Mouse (Mus musculus) lung, embryonic 15.5 days (tissue): ENCODE measurements around the gene Bach2. TPM values are rescaled to one million over a fixed set of nuclear protein-coding genes. Genes with fewer than 3 reads are reported as not detected.

Experiments used
- ATAC-seq: fragments of 200-750 bp; cut with Nextera tagmentation; 2 replicates; pipeline ENCODE4 v1.8.0; 2017; ENCODE audit warnings: moderate number of reproducible peaks, borderline replicate concordance; ENCODE audit not compliant: low FRiP score, low TSS enrichment; ENCODE audit errors: extremely low read depth
- H3K27ac ChIP-seq: fragments of 300-500 bp; sonication (generic); 2 replicates; pipeline ENCODE4 v1.5.1; 2015; ENCODE audit warnings: moderate library complexity, mild to moderate bottlenecking, inconsistent platforms
- H3K27me3 ChIP-seq: fragments of 300-500 bp; sonication (generic); 2 replicates; pipeline ENCODE4 v1.6.1; 2015; ENCODE audit warnings: inconsistent platforms
- H3K36me3 ChIP-seq: fragments of 300-500 bp; sonication (generic); 2 replicates; pipeline ENCODE4 v1.6.1; 2015; ENCODE audit warnings: inconsistent platforms
- H3K4me1 ChIP-seq: fragments of 300-500 bp; sonication (generic); 2 replicates; pipeline ENCODE4 v1.6.1; 2015; ENCODE audit warnings: inconsistent platforms
- H3K4me2 ChIP-seq: fragments of 300-500 bp; sonication (generic); 2 replicates; pipeline ENCODE4 v1.6.1; 2015; ENCODE audit warnings: inconsistent platforms, mild to moderate bottlenecking, moderate library complexity
- H3K4me3 ChIP-seq: fragments of 300-500 bp; sonication (generic); 2 replicates; pipeline ENCODE4 v1.5.1; 2015; ENCODE audit warnings: mild to moderate bottlenecking, inconsistent platforms
- H3K9ac ChIP-seq: fragments of 300-500 bp; sonication (generic); 2 replicates; pipeline ENCODE4 v1.6.1; 2015; ENCODE audit warnings: inconsistent platforms
- H3K9me3 ChIP-seq: fragments of 300-500 bp; sonication (generic); 2 replicates; pipeline ENCODE4 v1.6.1; 2016; ENCODE audit warnings: inconsistent platforms
- WGBS: fragments of 180-500 bp; shearing (Covaris S2); methylation state at CpG from one replicate; pipeline ENCODE4 v1.1.7; 2015; 5-methylcytosine and 5-hydroxymethylcytosine counted together
- polyA plus RNA-seq: library from polyadenylated mRNA; unstranded; fragments of >200 nt; fragmentation: Nextera tagmentation; extraction: Ambion mirVana; gene quantifications from 2 replicates; pipeline ENCODE4 v1.2.1, GENCODE M21; 2015

Gene Bach2
- polyA plus RNA-seq, 1 experiment from 2014 or later, result 10.5 TPM

DNA sequence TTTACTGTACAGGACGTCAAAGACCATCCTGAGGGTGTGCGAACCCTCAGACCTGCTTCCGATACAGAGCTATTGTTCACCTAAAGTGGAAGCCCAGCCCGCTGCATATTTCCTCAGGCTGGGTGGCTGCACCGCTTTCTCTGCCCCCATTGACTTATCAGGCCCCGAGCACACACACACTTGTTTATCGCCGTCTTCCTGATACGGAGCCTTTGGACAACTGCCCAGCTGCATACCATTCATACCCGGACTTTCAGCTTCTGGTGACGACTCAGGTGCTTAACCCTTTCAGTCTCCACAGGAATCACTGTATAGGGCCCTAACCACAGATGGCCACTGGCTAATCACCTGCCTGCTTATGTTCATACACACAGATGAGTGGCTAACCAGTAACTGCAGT lies 99.0 kb downstream of the Bach2 start:
- no peak overlapping the region for H3K4me3 ChIP-seq
- H3K27ac ChIP-seq, result peak overlapping the region; percentile 46
- H3K27me3 ChIP-seq, result no peaks in the 10 kb centered on the region
- ATAC-seq, result peak; percentile 87
- H3K9ac ChIP-seq, result no peak overlapping the region
- 6% methylated on average over 11 of the region's 11 CpGs for WGBS
- peaks cover 40% of the 10 kb centered on the region for H3K4me1 ChIP-seq
- H3K9me3 ChIP-seq, result no peaks in the 10 kb centered on the region
- H3K4me2 ChIP-seq, result no peak overlapping the region; the same call in 1 of the 2 replicates
- H3K36me3 ChIP-seq, result no peaks in the 10 kb centered on the region

DNA sequence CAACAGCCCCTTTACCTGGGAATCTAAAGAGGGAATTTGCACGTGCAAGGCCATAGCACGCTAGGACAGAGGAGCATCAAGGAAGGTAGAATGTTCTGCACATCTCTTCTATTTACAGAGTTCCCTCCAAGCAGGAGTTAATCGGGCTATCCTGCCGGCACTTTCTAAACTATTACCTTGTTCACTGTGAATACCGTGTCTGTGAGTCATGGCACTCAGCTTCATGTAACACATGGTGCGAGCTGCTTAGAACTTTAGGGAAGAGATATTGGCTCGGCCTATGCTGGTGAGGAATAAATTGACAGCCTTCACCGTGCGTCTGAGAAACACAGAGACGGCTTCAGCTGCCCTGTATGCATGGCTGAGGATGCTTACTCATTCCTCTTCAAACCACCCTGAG lies 99.8 kb downstream of the Bach2 start:
- Histone ChIP-seq H3K4me2 (no peak overlapping the region), H3K4me3 (no peak overlapping the region), H3K9ac (no peak overlapping the region), H3K36me3 (no peaks in the 10 kb centered on the region), H3K27me3 (no peaks in the 10 kb centered on the region), H3K27ac (no peak overlapping the region), H3K9me3 (no peaks in the 10 kb centered on the region), H3K4me1 (peaks cover 43% of the 10 kb centered on the region)
- WGBS, result 48% methylated on average over 10 of the region's 10 CpGs
- ATAC-seq, result no peak

DNA sequence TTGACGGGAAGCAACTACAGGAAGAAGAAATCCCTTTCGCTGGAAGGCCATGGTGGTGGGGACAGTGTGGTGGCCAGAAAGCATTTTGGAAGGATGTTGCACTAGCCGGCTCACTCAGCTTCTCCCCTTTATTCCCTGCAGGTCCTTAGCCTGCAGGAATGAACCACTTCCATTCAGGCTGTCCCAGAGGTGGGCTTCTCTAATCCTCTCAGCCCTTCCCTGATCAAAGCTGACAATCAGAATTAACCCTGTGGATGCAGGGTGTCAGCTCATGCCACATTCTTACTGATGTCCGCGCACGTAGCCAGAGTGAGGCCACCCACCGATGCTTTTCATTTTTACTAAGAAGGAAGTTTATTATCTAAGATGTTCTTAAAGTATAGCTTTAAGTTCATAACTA lies 102.2 kb downstream of the Bach2 start:
- Histone ChIP-seq H3K27me3 (no peaks in the 10 kb centered on the region), H3K4me3 (no peak overlapping the region), H3K36me3 (no peaks in the 10 kb centered on the region), H3K27ac (no peak overlapping the region), H3K4me1 (peaks cover 37% of the 10 kb centered on the region), H3K4me2 (no peak overlapping the region), H3K9me3 (no peaks in the 10 kb centered on the region), H3K9ac (no peak overlapping the region)
- ATAC-seq, result no peak
- 79% methylated on average over 7 of the region's 7 CpGs for whole genome bisulfite sequencing

- Histone ChIP-seq H3K4me2 (no peak overlapping the region), H3K4me1 (peaks cover 24% of the 10 kb centered on the region), H3K9me3 (no peaks in the 10 kb centered on the region), H3K27ac (no peak overlapping the region), H3K9ac (no peak overlapping the region), H3K27me3 (no peaks in the 10 kb centered on the region), H3K4me3 (no peak overlapping the region), H3K36me3 (no peaks in the 10 kb centered on the region)
- WGBS, result 70% methylated on average over 7 of the region's 7 CpGs
- ATAC-seq, result no peak
Measured at GRCm38 (mm10) chr4:32342269-32342668, 103.7 kb downstream of the Bach2 start.

GRCm38 (mm10) chr4:32343256-32344165 lies 104.9 kb downstream of the Bach2 start:
- peak overlapping the region; percentile 49 for H3K27ac ChIP-seq
- H3K36me3 ChIP-seq, result no peaks in the 10 kb centered on the region
- H3K4me3 ChIP-seq, result no peak overlapping the region
- no peaks in the 10 kb centered on the region for H3K27me3 ChIP-seq
- no peak overlapping the region; the same call in 1 of the 2 replicates for H3K4me2 ChIP-seq
- no peaks in the 10 kb centered on the region for H3K9me3 ChIP-seq
- H3K4me1 ChIP-seq, result peaks cover 12% of the 10 kb centered on the region
- WGBS, result 44% methylated on average over 14 of the region's 14 CpGs
- no peak overlapping the region for H3K9ac ChIP-seq
- ATAC-seq, result 0 out of 2 replicates have a peak, but pooled peaks have one; percentile 46

GRCm38 (mm10) chr4:32344276-32344675 lies 105.7 kb downstream of the Bach2 start:
- no peaks in the 10 kb centered on the region for H3K36me3 ChIP-seq
- WGBS, result 73% methylated on average over 9 of the region's 9 CpGs
- no peak overlapping the region; the same call in 1 of the 2 replicates for H3K27ac ChIP-seq
- no peak overlapping the region for H3K4me3 ChIP-seq
- H3K9me3 ChIP-seq, result no peaks in the 10 kb centered on the region
- no peaks in the 10 kb centered on the region for H3K27me3 ChIP-seq
- no peak overlapping the region for H3K9ac ChIP-seq
- H3K4me2 ChIP-seq, result no peak overlapping the region
- peaks cover 6% of the 10 kb centered on the region for H3K4me1 ChIP-seq
- no peak for ATAC-seq

- H3K27ac ChIP-seq, result no peak overlapping the region
- no peaks in the 10 kb centered on the region for H3K27me3 ChIP-seq
- no peak overlapping the region for H3K4me3 ChIP-seq
- no peaks in the 10 kb centered on the region for H3K36me3 ChIP-seq
- H3K9me3 ChIP-seq, result no peaks in the 10 kb centered on the region
- no peak for ATAC-seq
- H3K4me1 ChIP-seq, result peaks cover 11% of the 10 kb centered on the region
- 57% methylated on average over 6 of the region's 6 CpGs for WGBS
- H3K4me2 ChIP-seq, result no peak overlapping the region
- H3K9ac ChIP-seq, result no peak overlapping the region
Measured at GRCm38 (mm10) chr4:32347202-32347601, 108.6 kb downstream of the Bach2 start.

DNA sequence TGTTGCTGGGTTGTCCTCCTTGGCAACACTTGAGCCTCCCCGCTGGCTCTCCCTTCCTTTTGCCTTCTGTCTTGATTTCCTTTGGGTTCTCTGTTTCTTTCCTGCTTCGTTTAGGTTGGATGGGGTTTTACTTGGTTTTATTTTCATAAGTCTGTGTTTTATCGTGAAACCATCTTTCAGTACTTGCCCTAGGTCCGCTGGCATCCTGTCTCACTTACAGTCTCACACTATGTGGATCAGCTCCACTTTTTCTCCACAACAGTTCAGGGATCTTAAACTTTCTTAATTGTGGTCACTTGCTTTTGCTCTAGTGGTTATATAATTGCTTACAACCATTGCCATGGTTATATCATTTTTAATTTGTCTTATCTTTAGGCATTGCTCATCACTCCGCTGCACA lies 109.1 kb downstream of the Bach2 start:
- Histone ChIP-seq H3K27ac (no peak overlapping the region), H3K27me3 (no peaks in the 10 kb centered on the region), H3K36me3 (no peaks in the 10 kb centered on the region), H3K4me2 (no peak overlapping the region), H3K4me3 (no peak overlapping the region), H3K9ac (no peak overlapping the region), H3K4me1 (peaks cover 16% of the 10 kb centered on the region), H3K9me3 (no peaks in the 10 kb centered on the region)
- no peak for ATAC-seq
- 78% methylated on average over 5 of the region's 5 CpGs for WGBS

- H3K27ac ChIP-seq, result no peak overlapping the region
- no peaks in the 10 kb centered on the region for H3K36me3 ChIP-seq
- ATAC-seq, result no peak
- no peak overlapping the region for H3K4me3 ChIP-seq
- no peaks in the 10 kb centered on the region for H3K9me3 ChIP-seq
- no peak overlapping the region for H3K9ac ChIP-seq
- no peaks in the 10 kb centered on the region for H3K27me3 ChIP-seq
- 89% methylated on average over 5 of the region's 5 CpGs for WGBS
- peaks cover 17% of the 10 kb centered on the region for H3K4me1 ChIP-seq
- no peak overlapping the region for H3K4me2 ChIP-seq
Measured at GRCm38 (mm10) chr4:32349361-32349760, 110.8 kb downstream of the Bach2 start.

DNA sequence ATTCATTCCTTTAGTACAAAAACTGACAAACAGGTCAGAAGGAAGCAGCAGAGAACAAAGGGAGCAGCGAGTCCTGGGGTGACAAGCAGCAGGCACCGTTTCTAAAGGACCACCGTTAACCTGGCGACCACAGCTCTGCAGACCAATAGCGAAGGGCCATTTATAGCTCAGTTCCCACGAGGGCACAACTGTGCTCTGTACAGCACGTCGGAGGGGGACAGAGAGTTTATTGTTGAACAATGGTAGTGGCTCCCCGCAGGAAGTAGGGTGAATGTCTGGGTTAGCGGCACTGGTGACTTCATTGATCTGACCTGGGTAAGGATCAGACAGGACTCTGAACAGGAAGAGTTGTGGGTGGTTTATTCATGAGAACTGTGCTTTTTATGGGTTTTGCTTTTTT lies 112.6 kb downstream of the Bach2 start:
- Histone ChIP-seq H3K36me3 (no peaks in the 10 kb centered on the region), H3K9ac (no peak overlapping the region), H3K4me1 (peaks cover 26% of the 10 kb centered on the region), H3K4me3 (no peak overlapping the region), H3K27ac (peak overlapping the region; percentile 59), H3K27me3 (no peaks in the 10 kb centered on the region), H3K9me3 (no peaks in the 10 kb centered on the region), H3K4me2 (no peak overlapping the region)
- 45% methylated on average over 10 of the region's 10 CpGs for WGBS
- peak; percentile 47; the same call in 1 of the 2 replicates for ATAC-seq

DNA sequence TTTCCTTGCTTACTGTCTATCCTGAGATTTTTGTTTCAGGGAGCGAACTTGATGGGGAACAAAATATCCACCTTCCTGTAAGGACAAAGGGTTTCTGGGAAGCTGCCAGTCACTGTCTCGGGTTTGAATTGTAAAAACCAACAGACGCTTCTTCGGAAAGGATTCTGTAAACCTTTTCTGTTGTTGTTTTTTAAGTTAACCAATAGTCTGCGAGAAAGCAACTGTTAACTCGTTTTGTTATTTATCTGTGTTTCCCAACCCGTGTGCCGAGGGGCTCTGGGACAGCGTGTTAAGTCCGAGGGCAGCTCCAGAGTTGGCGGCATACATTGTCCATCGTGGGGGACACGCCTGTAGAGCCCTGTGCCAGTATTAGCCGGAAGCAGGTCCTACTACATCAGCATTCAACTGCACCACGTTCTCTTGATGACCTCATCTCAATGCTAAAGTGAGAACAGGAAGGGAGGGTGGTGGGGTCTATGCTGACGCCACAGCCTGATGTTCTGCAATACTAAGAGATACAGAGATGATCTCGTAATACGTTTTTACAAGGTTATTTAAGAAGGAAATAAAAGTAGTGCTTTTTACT lies 113.2 kb downstream of the Bach2 start:
- peaks cover 27% of the 10 kb centered on the region for H3K4me1 ChIP-seq
- no peak overlapping the region for H3K4me3 ChIP-seq
- peak overlapping the region; percentile 59 for H3K27ac ChIP-seq
- 56% methylated on average over 18 of the region's 18 CpGs for WGBS
- no peaks in the 10 kb centered on the region for H3K36me3 ChIP-seq
- peak; percentile 37; the same call in 1 of the 2 replicates for ATAC-seq
- no peaks in the 10 kb centered on the region for H3K9me3 ChIP-seq
- H3K27me3 ChIP-seq, result no peaks in the 10 kb centered on the region
- no peak overlapping the region; the same call in 1 of the 2 replicates for H3K4me2 ChIP-seq
- no peak overlapping the region for H3K9ac ChIP-seq

- Histone ChIP-seq H3K27me3 (no peaks in the 10 kb centered on the region), H3K4me2 (peak overlapping the region; percentile 23), H3K4me3 (no peak overlapping the region), H3K9ac (no peak overlapping the region), H3K4me1 (peaks cover 29% of the 10 kb centered on the region), H3K27ac (peak overlapping the region; percentile 90), H3K9me3 (no peaks in the 10 kb centered on the region), H3K36me3 (no peaks in the 10 kb centered on the region)
- WGBS, result 16% methylated on average over 8 of the region's 8 CpGs
- peak; percentile 24; the same call in 1 of the 2 replicates for ATAC-seq
Measured at GRCm38 (mm10) chr4:32352442-32352841, 113.8 kb downstream of the Bach2 start.
